In the genomic region with DNA sequence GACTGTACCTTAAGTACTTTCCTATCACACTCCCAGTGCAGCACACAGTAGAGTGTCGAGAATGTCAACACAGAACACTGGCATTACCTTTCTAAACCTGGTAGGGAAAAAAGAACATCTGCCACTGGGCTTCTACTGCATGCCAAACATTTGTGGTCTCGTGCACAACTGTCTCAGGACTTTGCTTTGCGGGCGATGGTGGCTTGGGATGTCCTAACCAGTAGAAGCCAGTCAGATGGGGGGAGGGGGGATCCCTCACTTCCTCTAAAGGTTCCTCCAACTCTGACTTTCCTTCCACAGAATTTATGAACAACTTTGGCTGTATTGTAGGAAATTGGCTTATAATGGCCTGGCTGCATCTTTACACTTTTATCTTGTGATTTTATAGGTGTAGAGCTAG, we compare ENCODE assay signal across 21 mouse cellular contexts.
"Had no signal": no experiment of that assay in that cellular context is flagged by ENCODE, and none has a peak within 500 bp of the region (broad histone marks: within the 10 kb centered on the region; RNA-seq: fewer than 3 reads in every experiment).

No protein-coding gene starts in this region.

- H3K27ac ChIP-seq: liver, embryonic 14.5 days; lung, embryonic 15.5 days; macrophage; midbrain, embryonic 13.5 days; midbrain, embryonic 15.5 days; neural tube, embryonic 12.5 days; stomach, embryonic 15.5 days; stomach, postnatal 0 days had no signal

- H3K9me3 ChIP-seq: lung, embryonic 15.5 days; megakaryocyte, embryonic 14.5 days; midbrain, embryonic 13.5 days; midbrain, embryonic 15.5 days; neural tube, embryonic 12.5 days; stomach, embryonic 15.5 days had no signal

- H3K4me2 ChIP-seq: lung, embryonic 15.5 days; midbrain, embryonic 11.5 days; midbrain, embryonic 13.5 days; midbrain, embryonic 15.5 days; neural tube, embryonic 12.5 days; stomach, embryonic 15.5 days had no signal

- H3K4me3 ChIP-seq: lung, embryonic 15.5 days; megakaryocyte, embryonic 14.5 days; midbrain, embryonic 13.5 days; midbrain, embryonic 15.5 days; neural tube, embryonic 12.5 days; stomach, embryonic 15.5 days had no signal

- DNase-seq: lung, adult 2 months; lung, postnatal 14 days; retina, postnatal 1 day; right cerebral cortex, adult 18-20 months; right cerebral cortex, postnatal 25 days; right cerebral cortex, postnatal 4 days; spleen, adult 18-20 months; thymus, adult 2 months; thymus, postnatal 25 days; thymus, postnatal 4 days had no signal

- H3K36me3 ChIP-seq: lung, embryonic 15.5 days; midbrain, embryonic 13.5 days; midbrain, embryonic 15.5 days; neural tube, embryonic 12.5 days; stomach, embryonic 15.5 days had no signal

- H3K27me3 ChIP-seq: midbrain, embryonic 15.5 days; stomach, embryonic 15.5 days had no signal

- H3K9ac ChIP-seq: liver, embryonic 14.5 days; lung, embryonic 15.5 days; midbrain, embryonic 13.5 days; midbrain, embryonic 15.5 days; neural tube, embryonic 12.5 days; stomach, embryonic 15.5 days had no signal

- ATAC-seq: lung, postnatal 0 days; midbrain, embryonic 13.5 days; midbrain, embryonic 15.5 days had no signal

- H3K4me1 ChIP-seq: lung, embryonic 15.5 days; midbrain, embryonic 13.5 days; midbrain, embryonic 15.5 days; stomach, embryonic 15.5 days had no signal
